In genomic region chr5:77151075-77151474, GRCm38 (mm10) we compare ENCODE assay signal across 16 mouse cellular contexts. TPM values are rescaled to one million over a fixed set of nuclear protein-coding genes. Genes with fewer than 3 reads are reported as not detected.
DNase-seq lines count a peak whose midpoint lies in the region; ATAC-seq lines count a peak whose summit lies in the region.
"Had no signal": no experiment of that assay in that cellular context is flagged by ENCODE, and none has a peak within 500 bp of the region (broad histone marks: within the 10 kb centered on the region; RNA-seq: fewer than 3 reads in every experiment).

No protein-coding gene starts in this region.

- H3K9ac ChIP-seq in liver, embryonic 13.5 days = no peak overlapping the region
- H3K9ac ChIP-seq in liver, embryonic 11.5 days (ENCODE audit: low read depth, low read length) = no peak overlapping the region
- H3K9ac ChIP-seq in liver, embryonic 16.5 days (ENCODE audit: low read depth, low read length) = no peak overlapping the region
- H3K9ac ChIP-seq: embryonic facial prominence, embryonic 15.5 days; midbrain, embryonic 12.5 days; neural tube, embryonic 13.5 days; stomach, embryonic 15.5 days had no signal

- 0 out of 2 replicates have a peak, but pooled peaks have one; percentile 23 for ATAC-seq in liver, embryonic 13.5 days (ENCODE audit: low read depth)
- ATAC-seq in liver, embryonic 11.5 days (replicated peaks; ENCODE audit: low FRiP score) = no peak; the same call in 1 of the 2 replicates
- ATAC-seq in liver, embryonic 16.5 days (ENCODE audit: low read depth) = peak; percentile 81
- ATAC-seq: forebrain, embryonic 16.5 days had no signal

- intact Hi-C loops in heart, postnatal 36 days (cut with DNase I) = no loop called here

- peaks cover 21% of the 10 kb centered on the region for H3K4me1 ChIP-seq in liver, embryonic 13.5 days (replicated peaks)
- H3K4me1 ChIP-seq in liver, embryonic 11.5 days (replicated peaks; ENCODE audit: control insufficient read depth, insufficient read depth, low read length) = peaks cover 16% of the 10 kb centered on the region
- peaks cover 4% of the 10 kb centered on the region for H3K4me1 ChIP-seq in liver, embryonic 16.5 days (ENCODE audit: control insufficient read depth, low read depth, low read length)
- H3K4me1 ChIP-seq: embryonic facial prominence, embryonic 15.5 days; limb, embryonic 10.5 days; midbrain, embryonic 12.5 days; neural tube, embryonic 13.5 days; stomach, embryonic 15.5 days had no signal

- no peaks in the 10 kb centered on the region for H3K9me3 ChIP-seq in liver, embryonic 13.5 days (replicated peaks)
- no peaks in the 10 kb centered on the region for H3K9me3 ChIP-seq in liver, embryonic 11.5 days (ENCODE audit: control insufficient read depth, low read length)
- H3K9me3 ChIP-seq in liver, embryonic 16.5 days (replicated peaks; ENCODE audit: control insufficient read depth, low read length) = no peaks in the 10 kb centered on the region
- H3K9me3 ChIP-seq: embryonic facial prominence, embryonic 15.5 days; limb, embryonic 10.5 days; midbrain, embryonic 12.5 days; neural tube, embryonic 13.5 days; stomach, embryonic 15.5 days had no signal

- H3K4me3 ChIP-seq in liver, embryonic 13.5 days (replicated peaks) = no peak overlapping the region
- H3K4me3 ChIP-seq in liver, embryonic 11.5 days (ENCODE audit: low read depth, low read length) = no peak overlapping the region
- no peak overlapping the region for H3K4me3 ChIP-seq in liver, embryonic 16.5 days (ENCODE audit: low read depth, low read length)
- H3K4me3 ChIP-seq: embryonic facial prominence, embryonic 15.5 days; limb, embryonic 10.5 days; midbrain, embryonic 12.5 days; neural tube, embryonic 13.5 days; stomach, embryonic 15.5 days had no signal

- no peaks in the 10 kb centered on the region for H3K36me3 ChIP-seq in liver, embryonic 13.5 days
- no peaks in the 10 kb centered on the region for H3K36me3 ChIP-seq in liver, embryonic 11.5 days (ENCODE audit: control insufficient read depth, insufficient read depth, low read length)
- H3K36me3 ChIP-seq in liver, embryonic 16.5 days (ENCODE audit: control insufficient read depth, insufficient read depth) = no peaks in the 10 kb centered on the region
- H3K36me3 ChIP-seq: embryonic facial prominence, embryonic 15.5 days; limb, embryonic 10.5 days; midbrain, embryonic 12.5 days; neural tube, embryonic 13.5 days; stomach, embryonic 15.5 days had no signal

- H3K27ac ChIP-seq in liver, embryonic 13.5 days = no peak overlapping the region
- H3K27ac ChIP-seq in liver, embryonic 11.5 days (ENCODE audit: low read depth, low read length) = no peak overlapping the region
- no peak overlapping the region for H3K27ac ChIP-seq in liver, embryonic 16.5 days (ENCODE audit: low read length)
- H3K27ac ChIP-seq: embryonic facial prominence, embryonic 15.5 days; limb, embryonic 10.5 days; midbrain, embryonic 12.5 days; neural tube, embryonic 13.5 days; stomach, embryonic 15.5 days had no signal

- H3K27me3 ChIP-seq in liver, embryonic 13.5 days = no peaks in the 10 kb centered on the region
- no peaks in the 10 kb centered on the region for H3K27me3 ChIP-seq in liver, embryonic 11.5 days (replicated peaks; ENCODE audit: control insufficient read depth, insufficient read depth, low read length)
- no peaks in the 10 kb centered on the region for H3K27me3 ChIP-seq in liver, embryonic 16.5 days (ENCODE audit: control insufficient read depth, insufficient read depth, low read depth, low read length)
- H3K27me3 ChIP-seq: embryonic facial prominence, embryonic 15.5 days; neural tube, embryonic 13.5 days; stomach, embryonic 15.5 days had no signal

- peak; percentile 97 for DNase-seq in heart, adult 11 months
- no peak for DNase-seq in heart, postnatal 36 days
- DNase-seq in liver, embryonic 13.5 days = no peak
- no peak for DNase-seq in liver, embryonic 11.5 days (ENCODE audit: low spot score)
- DNase-seq in lung, postnatal 4 days = peak; percentile 55 to 79
- DNase-seq in kidney, adult 8-10 months = no peak
- DNase-seq in layer of hippocampus, adult 9-10 months (ENCODE audit: low spot score) = no peak
- DNase-seq: cerebellum, postnatal 36 days; kidney, adult 11 months had no signal

- H3K4me2 ChIP-seq in liver, embryonic 13.5 days = no peak overlapping the region
- H3K4me2 ChIP-seq in liver, embryonic 11.5 days = no peak overlapping the region
- H3K4me2 ChIP-seq in liver, embryonic 16.5 days (ENCODE audit: low read depth, low read length) = no peak overlapping the region
- H3K4me2 ChIP-seq: embryonic facial prominence, embryonic 15.5 days; midbrain, embryonic 12.5 days; neural tube, embryonic 13.5 days; stomach, embryonic 15.5 days had no signal

- 36% methylated on average over 7 of the region's 7 CpGs for WGBS in liver, embryonic 13.5 days (ENCODE audit: insufficient replicate concordance)
- WGBS in liver, embryonic 11.5 days = 55% methylated on average over 7 of the region's 7 CpGs
- WGBS in liver, embryonic 16.5 days (ENCODE audit: insufficient replicate concordance) = 37% methylated on average over 7 of the region's 7 CpGs

RNA-seq across cellular contexts. Expression of gene Hopx, which starts 36.2 kb away (rescaled TPM):
- 100 to 1,000 TPM; 405 to 444 TPM for total RNA-seq in heart, postnatal 36 days (2021)
- polyA plus RNA-seq in liver, embryonic 13.5 days (2015; fragmentation: Nextera tagmentation; extraction: Ambion mirVana) = 0.14 TPM in 1 of 2 replicates, not detected in the other
- polyA plus RNA-seq in liver, embryonic 11.5 days (2014; fragmentation: Nextera tagmentation; extraction: Ambion mirVana) = 0.15 TPM in 1 of 2 replicates, not detected in the other
- polyA plus RNA-seq in liver, embryonic 16.5 days (2015; fragmentation: Nextera tagmentation; extraction: Ambion mirVana) = 0.13 and 0.25 TPM in 2 replicates
- polyA plus RNA-seq: limb, embryonic 10.5 days; midbrain, embryonic 12.5 days had no signal

Comparison
In these comparisons a context has a peak if more than half of its experiments do, and no peak if none do; other contexts are left out.
1. DNase-seq: peak in heart, adult 11 months (single experiment) and lung, postnatal 4 days (2 of 2); none in heart, postnatal 36 days (0 of 2), liver, embryonic 13.5 days (single experiment), liver, embryonic 11.5 days (single experiment), kidney, adult 8-10 months (0 of 2) and layer of hippocampus, adult 9-10 months (single experiment).